Mouse (Mus musculus): Measurements from ENCODE around the gene Gal. TPM values are rescaled to one million over a fixed set of nuclear protein-coding genes. Genes with fewer than 3 reads are reported as not detected.

The Gal gene
- polyA plus RNA-seq, 1 experiment from 2014 or later = 5.3 TPM

GRCm38 (mm10) chr19:3441092-3441491, 26.7 kb upstream of the Gal start:
- Histone ChIP-seq H3K9ac (ENCODE audit: low read length) (no peak overlapping the region), H3K9me3 (ENCODE audit: control insufficient read depth, low read length) (no peaks in the 10 kb centered on the region), H3K4me1 (ENCODE audit: control insufficient read depth, insufficient read depth, low read length) (no peaks in the 10 kb centered on the region), H3K27me3 (ENCODE audit: control insufficient read depth, insufficient read depth, low read length) (no peaks in the 10 kb centered on the region), H3K36me3 (ENCODE audit: control insufficient read depth, insufficient read depth, low read length) (no peaks in the 10 kb centered on the region), H3K27ac (ENCODE audit: low read depth, low read length) (no peak overlapping the region), H3K4me3 (ENCODE audit: low read depth, low read length) (no peak overlapping the region), H3K4me2 (ENCODE audit: low read depth) (no peak overlapping the region)
- DNase-seq (ENCODE audit: low spot score) (no peak), ATAC-seq (ENCODE audit: insufficient read depth, low FRiP score, low TSS enrichment) (no peak)
- WGBS = 43% methylated on average over 10 of the region's 10 CpGs

- no peaks in the 10 kb centered on the region for H3K9me3 ChIP-seq (ENCODE audit: control insufficient read depth, low read length)
- H3K27ac ChIP-seq (ENCODE audit: low read depth, low read length) = no peak overlapping the region
- no peaks in the 10 kb centered on the region for H3K36me3 ChIP-seq (ENCODE audit: control insufficient read depth, insufficient read depth, low read length)
- no peaks in the 10 kb centered on the region for H3K4me1 ChIP-seq (ENCODE audit: control insufficient read depth, insufficient read depth, low read length)
- H3K4me3 ChIP-seq (ENCODE audit: low read depth, low read length) = no peak overlapping the region
- ATAC-seq (ENCODE audit: insufficient read depth, low FRiP score, low TSS enrichment) (no peak), DNase-seq (ENCODE audit: low spot score) (no peak)
- no peaks in the 10 kb centered on the region for H3K27me3 ChIP-seq (ENCODE audit: control insufficient read depth, insufficient read depth, low read length)
- no peak overlapping the region for H3K4me2 ChIP-seq (ENCODE audit: low read depth)
- WGBS = 49% methylated on average over 5 of the region's 5 CpGs
- H3K9ac ChIP-seq (ENCODE audit: low read length) = no peak overlapping the region
Measured at GRCm38 (mm10) chr19:3440667-3441066, 26.3 kb upstream of the Gal start.

- Histone ChIP-seq H3K4me3 (ENCODE audit: low read depth, low read length) (no peak overlapping the region), H3K9me3 (ENCODE audit: control insufficient read depth, low read length) (no peaks in the 10 kb centered on the region), H3K36me3 (ENCODE audit: control insufficient read depth, insufficient read depth, low read length) (no peaks in the 10 kb centered on the region), H3K4me1 (ENCODE audit: control insufficient read depth, insufficient read depth, low read length) (no peaks in the 10 kb centered on the region), H3K9ac (ENCODE audit: low read length) (no peak overlapping the region), H3K4me2 (ENCODE audit: low read depth) (no peak overlapping the region), H3K27ac (ENCODE audit: low read depth, low read length) (no peak overlapping the region), H3K27me3 (ENCODE audit: control insufficient read depth, insufficient read depth, low read length) (no peaks in the 10 kb centered on the region)
- ATAC-seq (ENCODE audit: insufficient read depth, low FRiP score, low TSS enrichment) (no peak), DNase-seq (ENCODE audit: low spot score) (no peak)
- 69% methylated on average over 5 of the region's 5 CpGs for WGBS
Measured at GRCm38 (mm10) chr19:3437980-3438379, 23.6 kb upstream of the Gal start.

- DNase-seq (ENCODE audit: low spot score) = no peak
- H3K27me3 ChIP-seq (ENCODE audit: control insufficient read depth, insufficient read depth, low read length) = no peaks in the 10 kb centered on the region
- no peak overlapping the region for H3K4me3 ChIP-seq (ENCODE audit: low read depth, low read length)
- no peak overlapping the region for H3K27ac ChIP-seq (ENCODE audit: low read depth, low read length)
- no peak overlapping the region for H3K4me2 ChIP-seq (ENCODE audit: low read depth)
- H3K9ac ChIP-seq (ENCODE audit: low read length) = no peak overlapping the region
- 67% methylated on average over 9 of the region's 9 CpGs for WGBS
- H3K4me1 ChIP-seq (ENCODE audit: control insufficient read depth, insufficient read depth, low read length) = no peaks in the 10 kb centered on the region
- H3K9me3 ChIP-seq (ENCODE audit: control insufficient read depth, low read length) = no peaks in the 10 kb centered on the region
- H3K36me3 ChIP-seq (ENCODE audit: control insufficient read depth, insufficient read depth, low read length) = no peaks in the 10 kb centered on the region
- ATAC-seq (ENCODE audit: insufficient read depth, low FRiP score, low TSS enrichment) = no peak
Measured at GRCm38 (mm10) chr19:3436840-3437239, 22.5 kb upstream of the Gal start.

GRCm38 (mm10) chr19:3435824-3436223, 21.5 kb upstream of the Gal start:
- Histone ChIP-seq H3K27ac (ENCODE audit: low read depth, low read length) (no peak overlapping the region), H3K4me3 (ENCODE audit: low read depth, low read length) (no peak overlapping the region), H3K4me2 (ENCODE audit: low read depth) (no peak overlapping the region), H3K27me3 (ENCODE audit: control insufficient read depth, insufficient read depth, low read length) (no peaks in the 10 kb centered on the region), H3K36me3 (ENCODE audit: control insufficient read depth, insufficient read depth, low read length) (no peaks in the 10 kb centered on the region), H3K4me1 (ENCODE audit: control insufficient read depth, insufficient read depth, low read length) (no peaks in the 10 kb centered on the region), H3K9ac (ENCODE audit: low read length) (no peak overlapping the region), H3K9me3 (ENCODE audit: control insufficient read depth, low read length) (no peaks in the 10 kb centered on the region)
- DNase-seq (ENCODE audit: low spot score) (no peak), ATAC-seq (ENCODE audit: insufficient read depth, low FRiP score, low TSS enrichment) (no peak)
- WGBS = 78% methylated on average over 3 of the region's 3 CpGs

- Histone ChIP-seq H3K9ac (ENCODE audit: low read length) (no peak overlapping the region; the same call in 1 of the 2 replicates), H3K4me3 (ENCODE audit: low read depth, low read length) (no peak overlapping the region), H3K27ac (ENCODE audit: low read depth, low read length) (no peak overlapping the region), H3K36me3 (ENCODE audit: control insufficient read depth, insufficient read depth, low read length) (no peaks in the 10 kb centered on the region), H3K4me1 (ENCODE audit: control insufficient read depth, insufficient read depth, low read length) (no peaks in the 10 kb centered on the region), H3K9me3 (ENCODE audit: control insufficient read depth, low read length) (no peaks in the 10 kb centered on the region), H3K27me3 (ENCODE audit: control insufficient read depth, insufficient read depth, low read length) (no peaks in the 10 kb centered on the region), H3K4me2 (ENCODE audit: low read depth) (no peak overlapping the region)
- ATAC-seq (ENCODE audit: insufficient read depth, low FRiP score, low TSS enrichment) = no peak
- 38% methylated on average over 4 of the region's 4 CpGs for WGBS
- no peak for DNase-seq (ENCODE audit: low spot score)
Measured at GRCm38 (mm10) chr19:3434641-3435040, 20.3 kb upstream of the Gal start.

GRCm38 (mm10) chr19:3434124-3434523, 19.8 kb upstream of the Gal start:
- no peaks in the 10 kb centered on the region for H3K4me1 ChIP-seq (ENCODE audit: control insufficient read depth, insufficient read depth, low read length)
- no peak overlapping the region for H3K4me3 ChIP-seq (ENCODE audit: low read depth, low read length)
- DNase-seq (ENCODE audit: low spot score) (no peak), ATAC-seq (ENCODE audit: insufficient read depth, low FRiP score, low TSS enrichment) (no peak)
- no peak overlapping the region for H3K27ac ChIP-seq (ENCODE audit: low read depth, low read length)
- no peak overlapping the region; the same call in 1 of the 2 replicates for H3K9ac ChIP-seq (ENCODE audit: low read length)
- 47% methylated on average over 4 of the region's 4 CpGs for WGBS
- H3K4me2 ChIP-seq (ENCODE audit: low read depth) = no peak overlapping the region
- no peaks in the 10 kb centered on the region for H3K9me3 ChIP-seq (ENCODE audit: control insufficient read depth, low read length)
- no peaks in the 10 kb centered on the region for H3K27me3 ChIP-seq (ENCODE audit: control insufficient read depth, insufficient read depth, low read length)
- no peaks in the 10 kb centered on the region for H3K36me3 ChIP-seq (ENCODE audit: control insufficient read depth, insufficient read depth, low read length)

GRCm38 (mm10) chr19:3431969-3432368, 17.6 kb upstream of the Gal start:
- no peaks in the 10 kb centered on the region for H3K4me1 ChIP-seq (ENCODE audit: control insufficient read depth, insufficient read depth, low read length)
- H3K4me2 ChIP-seq (ENCODE audit: low read depth) = no peak overlapping the region
- ATAC-seq (ENCODE audit: insufficient read depth, low FRiP score, low TSS enrichment) = no peak
- no peak overlapping the region for H3K27ac ChIP-seq (ENCODE audit: low read depth, low read length)
- DNase-seq (ENCODE audit: low spot score) = no peak
- no peak overlapping the region for H3K4me3 ChIP-seq (ENCODE audit: low read depth, low read length)
- whole genome bisulfite sequencing = 88% methylated on average over 1 of the region's 2 CpGs
- no peaks in the 10 kb centered on the region for H3K27me3 ChIP-seq (ENCODE audit: control insufficient read depth, insufficient read depth, low read length)
- no peak overlapping the region for H3K9ac ChIP-seq (ENCODE audit: low read length)
- no peaks in the 10 kb centered on the region for H3K36me3 ChIP-seq (ENCODE audit: control insufficient read depth, insufficient read depth, low read length)
- H3K9me3 ChIP-seq (ENCODE audit: control insufficient read depth, low read length) = no peaks in the 10 kb centered on the region

GRCm38 (mm10) chr19:3431066-3431465, 16.7 kb upstream of the Gal start:
- Histone ChIP-seq H3K9me3 (ENCODE audit: control insufficient read depth, low read length) (no peaks in the 10 kb centered on the region), H3K9ac (ENCODE audit: low read length) (no peak overlapping the region; the same call in 1 of the 2 replicates), H3K36me3 (ENCODE audit: control insufficient read depth, insufficient read depth, low read length) (no peaks in the 10 kb centered on the region), H3K4me2 (ENCODE audit: low read depth) (no peak overlapping the region), H3K4me3 (ENCODE audit: low read depth, low read length) (no peak overlapping the region), H3K27me3 (ENCODE audit: control insufficient read depth, insufficient read depth, low read length) (no peaks in the 10 kb centered on the region), H3K27ac (ENCODE audit: low read depth, low read length) (no peak overlapping the region), H3K4me1 (ENCODE audit: control insufficient read depth, insufficient read depth, low read length) (no peaks in the 10 kb centered on the region)
- no peak for ATAC-seq (ENCODE audit: insufficient read depth, low FRiP score, low TSS enrichment)
- 81% methylated on average over 7 of the region's 7 CpGs for WGBS
- no peak for DNase-seq (ENCODE audit: low spot score)
